Mouse (Mus musculus) granulocyte monocyte progenitor cell, adult 5-6 weeks (primary cell): ENCODE results near the gene Dennd5a. TPM values are rescaled to one million over a fixed set of nuclear protein-coding genes. Genes with fewer than 3 reads are reported as not detected.
A peak's percentile ranks its signal among the peaks of the same experiment; 100 is the strongest.

Experiments
- ATAC-seq: replicated peaks from 2 replicates; pipeline ENCODE4 v1.8.0; 2016; ENCODE audit warnings: mild to moderate bottlenecking, moderate TSS enrichment, inconsistent platforms; ENCODE audit not compliant: poor library complexity, severe bottlenecking
- total RNA-seq, 2 experiments: library from RNA; stranded (forward) in 1 of 2; stranded (reverse) in 1 of 2; fragments of 200-712, 200-1000 nt in 1 of 2; fragments of >200 nt in 1 of 2; fragmentation: Nextera tagmentation in 1 of 2; gene quantifications; 2 replicates each; pipeline ENCODE4 v1.2.3; 2014 to 2017

The Dennd5a gene
- total RNA-seq, 2 experiments from 2014 or later, result 52.4 to 79.8 TPM

DNA sequence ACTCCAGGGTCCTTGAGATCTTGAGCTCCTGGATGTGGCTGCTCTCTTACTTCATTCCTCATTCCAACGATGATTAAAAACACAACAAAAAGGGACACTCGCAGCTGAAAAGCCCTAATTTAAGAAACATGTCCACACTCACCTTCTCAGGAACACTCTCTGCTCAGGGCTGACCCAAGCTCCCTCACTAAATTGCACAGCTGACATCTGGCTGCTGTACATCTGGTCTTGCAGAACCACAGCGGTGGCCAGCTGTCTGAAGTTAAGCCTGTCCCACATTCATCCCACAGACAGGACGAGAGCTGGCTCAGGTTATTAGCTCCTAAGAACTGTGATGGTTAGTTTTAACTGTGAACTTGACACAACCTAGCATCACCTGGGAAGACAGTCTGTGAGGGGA, 68.5 kb downstream of the Dennd5a start:
- no peak for ATAC-seq

DNA sequence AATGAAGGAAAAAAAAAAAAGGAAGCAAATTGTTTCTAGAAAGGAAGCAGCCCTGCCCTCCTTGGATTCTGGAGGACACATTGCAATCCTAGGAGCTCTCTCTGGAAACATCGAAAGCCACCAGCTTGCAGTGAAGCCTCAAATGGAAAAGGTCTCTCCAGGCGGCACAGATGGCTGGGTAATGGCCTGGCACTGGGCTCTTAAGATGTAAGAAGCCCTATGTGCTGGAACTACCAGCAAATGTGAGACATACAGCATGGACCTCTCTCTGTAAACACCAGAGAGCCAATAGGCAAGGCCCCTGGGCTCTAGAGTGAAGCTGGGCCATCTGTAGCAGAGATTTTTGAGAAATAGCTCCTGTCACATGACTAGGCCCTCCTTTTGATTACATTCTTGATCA, 70.0 kb downstream of the Dennd5a start:
- ATAC-seq, result no peak

DNA sequence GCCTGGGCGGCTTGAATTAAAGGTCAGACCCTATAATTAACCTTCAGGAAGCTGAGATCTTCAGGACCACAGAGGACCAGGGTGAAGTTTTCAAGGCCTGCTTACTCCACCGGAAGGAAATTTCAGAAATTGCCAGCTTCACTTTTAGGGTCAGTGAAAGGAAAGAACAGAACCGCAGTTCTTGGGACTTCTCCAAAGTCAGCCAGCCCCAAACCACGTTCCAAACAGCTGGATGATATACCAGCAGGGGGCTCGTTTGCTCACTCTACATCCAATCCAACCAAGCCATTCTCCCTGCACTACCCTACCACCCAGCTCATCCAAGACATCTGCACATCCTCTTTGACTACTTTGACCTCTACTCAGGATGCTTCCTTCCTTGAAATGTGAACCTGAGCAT, 71.0 kb downstream of the Dennd5a start:
- peak; percentile 72 for ATAC-seq

DNA sequence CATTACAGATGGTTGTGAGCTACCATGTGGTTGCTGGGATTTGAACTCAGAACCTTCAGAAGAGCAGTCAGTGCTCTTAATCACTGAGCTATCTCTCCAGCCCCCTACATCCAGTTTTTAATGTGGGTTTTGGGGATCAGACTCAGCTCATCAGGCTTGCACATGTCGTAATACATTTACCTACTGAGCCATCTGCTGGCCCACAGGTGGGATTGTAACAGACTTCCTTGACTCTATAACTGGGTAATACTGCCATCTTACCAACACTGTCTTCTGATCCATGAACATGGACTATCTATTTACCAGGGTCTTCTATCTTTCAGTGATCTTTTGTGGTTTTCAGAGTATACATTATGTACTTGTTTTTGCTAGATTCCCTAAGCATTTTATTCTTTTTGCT, 74.0 kb downstream of the Dennd5a start:
- ATAC-seq, result no peak

DNA sequence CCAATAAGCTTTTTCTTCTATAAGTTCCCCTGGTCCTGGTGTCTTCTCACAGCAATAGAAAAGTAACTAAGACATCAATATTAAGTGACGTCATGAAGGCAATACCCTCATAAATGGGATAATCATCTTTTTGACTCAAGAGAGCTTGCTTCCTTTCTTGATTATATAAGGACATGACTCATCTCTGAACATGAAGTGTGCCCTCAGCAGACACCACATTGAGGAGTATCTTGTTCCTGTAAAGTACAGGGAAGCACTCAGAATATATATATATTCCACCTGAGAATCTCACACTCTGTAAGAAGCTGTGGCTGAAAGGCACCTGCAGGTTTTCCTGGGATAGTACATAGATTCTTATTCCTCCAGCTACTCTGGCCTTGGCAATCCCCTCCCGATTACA, 77.7 kb downstream of the Dennd5a start:
- ATAC-seq, result no peak

DNA sequence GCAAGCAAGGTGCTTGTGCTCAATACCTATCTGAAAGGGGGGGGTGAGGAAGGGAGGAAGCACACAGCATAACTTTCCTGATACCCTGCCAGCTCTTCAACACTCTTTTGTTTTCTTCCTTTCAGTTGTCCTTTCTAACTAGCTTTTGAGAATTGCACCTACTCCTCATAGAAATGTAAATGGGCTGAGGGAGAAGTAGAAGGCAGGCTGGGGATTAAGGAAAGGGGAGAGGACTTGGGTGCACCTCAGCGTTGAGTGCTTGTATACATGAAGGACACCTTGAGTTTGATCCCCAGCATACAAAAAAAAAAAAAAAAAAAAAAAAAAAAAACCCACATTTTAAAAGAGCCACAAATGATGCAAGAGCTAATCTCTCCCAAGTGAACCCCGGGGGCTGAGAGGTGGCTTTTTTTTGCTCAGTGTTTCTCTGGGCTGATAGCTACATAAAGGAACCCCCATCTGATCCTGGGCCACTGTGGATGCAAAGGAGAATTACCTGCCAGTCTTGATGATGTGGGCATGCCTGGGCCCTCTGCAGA, 78.6 kb downstream of the Dennd5a start:
- no peak for ATAC-seq

DNA sequence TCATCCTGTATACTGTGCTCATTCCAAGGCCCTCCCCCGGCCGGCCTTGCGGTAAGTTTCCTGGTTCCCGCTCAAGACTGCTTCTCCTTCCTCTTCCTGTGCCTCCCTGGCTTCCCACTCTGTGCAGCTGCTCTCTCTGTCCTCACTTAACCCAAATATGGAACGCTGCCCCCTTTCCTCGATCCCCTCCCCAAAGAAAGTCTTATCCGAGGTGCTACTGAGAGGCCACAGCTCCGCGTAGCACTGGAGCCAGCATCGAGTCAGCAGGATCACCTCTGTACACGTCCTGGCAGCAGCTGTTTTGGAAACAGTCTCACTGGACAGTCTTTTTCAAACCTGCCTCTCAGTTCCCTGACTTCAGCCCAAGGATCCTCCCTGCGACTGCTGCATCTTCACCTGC, 81.1 kb downstream of the Dennd5a start:
- peak; percentile 40 for ATAC-seq

DNA sequence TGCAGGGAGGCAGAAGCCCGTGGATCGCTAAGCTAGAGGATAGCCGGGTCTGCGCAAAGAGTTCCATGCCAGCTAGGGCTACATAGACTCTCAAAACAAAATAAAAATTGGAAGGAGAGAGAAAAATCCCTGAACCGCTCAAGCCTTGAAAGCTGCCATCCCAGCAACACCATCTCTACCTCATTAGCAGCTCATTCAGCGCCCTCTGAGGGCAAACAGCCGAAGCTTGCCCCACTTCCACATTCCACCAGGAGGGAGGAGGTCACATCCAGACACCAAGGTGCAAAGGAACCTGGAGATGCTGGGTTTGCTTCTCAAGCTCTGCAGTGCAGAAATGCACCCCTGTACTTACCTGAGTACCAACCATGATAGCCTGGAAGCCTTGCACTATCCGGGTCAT, 84.2 kb downstream of the Dennd5a start:
- no peak for ATAC-seq

- no peak for ATAC-seq
These were observed 84.7 kb downstream of the Dennd5a start for GRCm38 (mm10) chr7:109875598-109875997.

GRCm38 (mm10) chr7:109875033-109875432, 85.2 kb downstream of the Dennd5a start:
- ATAC-seq, result no peak

DNA sequence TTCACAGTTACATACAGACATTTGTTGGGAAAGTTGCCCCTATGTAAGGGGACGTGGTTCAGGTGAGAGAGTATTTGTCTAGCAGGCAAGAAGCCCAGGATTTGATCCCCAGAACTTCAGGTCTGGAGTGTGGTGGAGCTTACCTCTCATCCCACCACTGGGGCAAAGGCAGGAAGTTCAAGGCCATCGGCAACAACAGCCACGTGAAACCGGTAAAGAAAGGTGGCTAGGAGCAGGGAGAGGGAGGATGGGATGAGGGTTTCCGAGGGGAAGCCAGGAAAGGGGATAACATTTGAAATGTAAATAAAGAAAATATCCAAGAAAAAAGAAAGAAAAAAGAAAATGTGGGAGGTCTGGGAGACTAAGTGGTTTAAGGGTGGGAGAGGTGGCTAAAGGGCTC, 87.1 kb downstream of the Dennd5a start:
- ATAC-seq, result no peak

GRCm38 (mm10) chr7:109871232-109871631, 89.0 kb downstream of the Dennd5a start:
- ATAC-seq, result no peak

- ATAC-seq, result no peak
These were observed 91.8 kb downstream of the Dennd5a start for GRCm38 (mm10) chr7:109868498-109868897.

DNA sequence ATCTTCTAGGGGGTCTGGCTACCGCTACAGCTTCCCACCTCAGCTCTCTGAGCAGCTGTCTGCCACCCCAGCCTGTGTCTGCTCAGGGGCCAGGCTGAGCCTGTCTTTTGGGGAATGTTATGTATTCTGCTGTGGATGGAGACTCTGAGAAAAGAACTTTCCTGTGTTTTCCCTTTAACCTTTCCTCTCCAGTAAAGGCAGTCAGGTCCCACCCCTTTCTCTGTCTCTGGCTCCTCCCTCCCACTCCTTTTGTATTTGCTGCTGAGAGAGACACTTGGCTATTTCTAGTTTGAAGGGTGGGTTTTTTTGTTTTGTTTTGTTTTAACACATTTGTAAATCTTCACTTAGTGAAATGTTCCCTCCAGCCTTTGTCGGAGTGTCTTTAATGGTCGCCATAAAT, 93.6 kb downstream of the Dennd5a start:
- no peak for ATAC-seq

GRCm38 (mm10) chr7:109865370-109866229, 94.7 kb downstream of the Dennd5a start, which contains the start of gene Scube2:
Gene Scube2, minus strand, starts transcription at chr7:109865679.
- peak; percentile 62 for ATAC-seq

DNA sequence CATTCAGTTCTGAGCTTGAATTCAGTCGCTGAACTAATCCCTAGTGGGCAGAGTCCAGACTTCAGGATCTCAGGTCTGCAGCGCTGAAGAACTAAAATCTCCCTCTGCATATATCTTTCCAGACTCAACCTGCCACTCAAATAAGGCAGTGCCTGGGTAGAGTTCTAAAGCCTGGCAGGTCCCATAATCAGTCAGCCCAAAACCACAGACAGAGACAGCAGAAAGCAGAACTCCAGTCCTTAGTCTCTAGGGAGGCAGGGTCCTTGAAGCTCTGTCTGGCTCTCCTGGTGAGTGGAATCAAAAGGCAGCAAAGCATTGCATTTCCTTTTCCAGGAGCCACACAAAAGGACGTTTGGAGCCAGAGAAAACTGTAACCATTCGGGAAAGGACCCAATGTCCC, 96.7 kb downstream of the Dennd5a start:
- 0 out of 2 replicates have a peak, but pooled peaks have one; percentile 48 for ATAC-seq

DNA sequence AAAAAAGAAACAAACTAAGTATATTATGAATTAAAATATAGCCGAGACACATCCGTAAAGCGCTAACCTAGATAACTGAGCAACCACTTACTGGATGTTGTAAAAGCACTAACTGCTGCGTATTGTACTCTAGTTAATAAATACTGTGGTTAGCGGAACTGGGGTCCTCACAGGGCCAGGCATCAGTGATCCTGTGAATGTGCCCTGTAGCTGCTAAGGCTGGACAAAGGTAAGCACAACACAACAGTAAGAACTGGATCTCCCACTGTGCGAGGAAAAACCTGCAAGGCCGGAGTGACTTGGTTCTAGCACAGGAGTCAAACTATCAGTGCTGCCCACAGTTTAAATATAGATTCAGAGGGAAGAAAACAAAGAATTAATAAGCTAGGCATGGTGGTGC, 100.1 kb downstream of the Dennd5a start:
- ATAC-seq, result no peak

DNA sequence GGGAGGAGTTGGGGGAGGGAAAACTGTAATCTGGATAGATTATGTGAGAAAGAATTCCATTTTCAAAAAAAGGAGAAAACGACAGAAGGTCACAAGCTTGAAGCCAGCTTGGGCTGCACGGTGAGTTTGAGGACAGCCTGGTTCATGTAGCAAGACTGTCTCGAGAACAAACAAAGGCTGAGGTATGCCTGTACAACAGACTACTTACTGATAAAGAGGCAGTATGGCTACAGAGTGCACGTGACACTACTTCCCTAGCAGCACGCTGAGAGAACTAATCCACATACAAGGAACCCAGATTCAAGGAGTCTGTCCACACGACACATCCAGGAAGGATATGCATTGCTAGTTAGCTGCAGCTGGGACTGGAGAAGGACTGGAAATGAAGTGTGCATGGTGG, 100.9 kb downstream of the Dennd5a start:
- 0 out of 2 replicates have a peak, but pooled peaks have one; percentile 22 for ATAC-seq

- no peak for ATAC-seq
These were observed 107.5 kb downstream of the Dennd5a start for GRCm38 (mm10) chr7:109852752-109853212.

GRCm38 (mm10) chr7:109852017-109852416, 108.3 kb downstream of the Dennd5a start:
- no peak for ATAC-seq

- no peak for ATAC-seq
These were observed 109.7 kb downstream of the Dennd5a start for GRCm38 (mm10) chr7:109850531-109850930.
